Mouse (Mus musculus): ENCODE results near the gene Gtf2h5. TPM values are rescaled to one million over a fixed set of nuclear protein-coding genes. Genes with fewer than 3 reads are reported as not detected.

Gene Gtf2h5
- polyA plus RNA-seq, 1 experiment from 2014 or later, result 145 TPM

DNA sequence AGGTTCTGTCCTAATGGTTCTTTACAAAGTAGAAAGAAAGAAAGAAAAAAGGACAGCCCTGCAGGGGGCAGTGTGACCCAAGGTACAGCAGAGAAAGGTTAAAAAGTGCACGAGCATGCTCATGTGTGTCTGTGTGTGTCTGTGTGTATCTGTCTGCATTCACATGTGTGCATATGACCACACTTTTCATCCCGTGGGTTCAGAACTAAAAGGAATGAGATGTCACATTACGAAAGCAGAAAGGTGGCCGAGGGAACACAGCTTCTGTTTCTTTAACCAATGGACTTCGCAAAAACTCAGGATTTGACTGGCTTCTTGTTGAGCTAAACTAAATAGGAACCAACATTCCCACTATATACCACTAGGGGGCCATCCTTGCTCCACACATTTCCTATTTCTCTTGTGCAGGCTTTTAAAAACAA, 24.6 kb upstream of the Gtf2h5 start:
- peak; percentile 72 for TF ChIP-seq CTCF (IDR thresholded peaks at IDR 0.05; ENCODE audit: low read depth)
- no peaks in the 10 kb centered on the region for H3K4me1 ChIP-seq (replicated peaks; ENCODE audit: control insufficient read depth, insufficient read depth, low read length)
- no peaks in the 10 kb centered on the region for H3K9me3 ChIP-seq (ENCODE audit: control insufficient read depth)
- H3K36me3 ChIP-seq (ENCODE audit: control insufficient read depth, insufficient read depth), result peaks cover 20% of the 10 kb centered on the region
- no peak overlapping the region for H3K27ac ChIP-seq (ENCODE audit: low read depth, low read length)
- no peak overlapping the region for H3K4me3 ChIP-seq (ENCODE audit: low read depth, low read length)
- WGBS, result 27% methylated on average over 5 of the region's 5 CpGs
- no peak overlapping the region for H3K9ac ChIP-seq (ENCODE audit: low read depth, low read length)
- no peak for ATAC-seq
- no peaks in the 10 kb centered on the region for H3K27me3 ChIP-seq (replicated peaks; ENCODE audit: control insufficient read depth, insufficient read depth, low read length)
- H3K4me2 ChIP-seq (replicated peaks; ENCODE audit: low read depth), result no peak overlapping the region

DNA sequence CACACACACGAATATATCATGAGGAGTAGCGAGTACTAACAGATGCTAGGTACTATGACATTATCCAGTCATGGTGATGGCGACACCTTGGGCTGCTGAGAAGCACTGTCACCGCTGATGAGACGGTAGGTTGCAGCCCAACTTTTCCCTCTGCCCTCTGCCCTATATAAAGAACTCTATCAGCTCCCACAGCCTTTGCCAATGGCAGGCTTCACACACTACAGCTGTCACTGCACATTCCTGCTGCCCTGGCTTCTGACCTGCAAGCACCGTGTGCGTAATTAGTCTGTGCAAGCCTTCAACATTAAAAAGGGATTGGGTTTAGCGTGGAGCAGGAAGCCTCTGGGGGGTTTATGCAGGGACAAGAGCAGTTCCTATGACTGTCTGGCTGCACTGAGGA, 16.8 kb upstream of the Gtf2h5 start:
- no peak for ATAC-seq
- H3K4me1 ChIP-seq (replicated peaks; ENCODE audit: control insufficient read depth, insufficient read depth, low read length), result no peaks in the 10 kb centered on the region
- H3K9ac ChIP-seq (ENCODE audit: low read depth, low read length), result no peak overlapping the region
- no peak for TF ChIP-seq CTCF (IDR thresholded peaks at IDR 0.05; ENCODE audit: low read depth)
- WGBS, result 89% methylated on average over 8 of the region's 8 CpGs
- H3K4me3 ChIP-seq (ENCODE audit: low read depth, low read length), result no peak overlapping the region
- H3K36me3 ChIP-seq (ENCODE audit: control insufficient read depth, insufficient read depth), result peaks cover 56% of the 10 kb centered on the region
- no peak overlapping the region for H3K4me2 ChIP-seq (replicated peaks; ENCODE audit: low read depth)
- H3K27ac ChIP-seq (ENCODE audit: low read depth, low read length), result no peak overlapping the region
- H3K27me3 ChIP-seq (replicated peaks; ENCODE audit: control insufficient read depth, insufficient read depth, low read length), result no peaks in the 10 kb centered on the region
- no peaks in the 10 kb centered on the region for H3K9me3 ChIP-seq (ENCODE audit: control insufficient read depth)

DNA sequence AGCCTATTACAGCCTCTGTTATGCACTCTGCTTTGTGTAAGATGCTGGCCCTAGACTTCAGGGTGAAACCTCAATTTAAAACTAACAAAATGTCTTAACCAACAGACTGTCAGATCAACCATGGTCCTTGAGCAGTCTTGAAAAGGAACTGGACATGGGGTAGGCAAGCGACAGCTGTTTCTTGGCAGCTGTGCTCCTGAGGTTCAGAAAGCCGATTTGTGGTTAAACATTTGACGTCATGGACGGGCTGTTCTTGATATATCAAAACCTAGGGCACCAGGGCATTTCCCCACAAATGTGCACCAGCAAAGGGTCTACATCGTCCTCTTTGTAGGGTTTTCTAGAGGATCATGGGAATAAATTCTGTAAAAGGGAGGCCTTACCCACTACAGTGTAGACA, 16.1 kb upstream of the Gtf2h5 start:
- Histone ChIP-seq H3K27ac (ENCODE audit: low read depth, low read length) (no peak overlapping the region), H3K4me3 (ENCODE audit: low read depth, low read length) (no peak overlapping the region), H3K27me3 (replicated peaks; ENCODE audit: control insufficient read depth, insufficient read depth, low read length) (no peaks in the 10 kb centered on the region), H3K4me2 (replicated peaks; ENCODE audit: low read depth) (no peak overlapping the region), H3K36me3 (ENCODE audit: control insufficient read depth, insufficient read depth) (peaks cover 55% of the 10 kb centered on the region), H3K4me1 (replicated peaks; ENCODE audit: control insufficient read depth, insufficient read depth, low read length) (no peaks in the 10 kb centered on the region), H3K9ac (ENCODE audit: low read depth, low read length) (no peak overlapping the region), H3K9me3 (ENCODE audit: control insufficient read depth) (no peaks in the 10 kb centered on the region)
- WGBS, result 82% methylated on average over 5 of the region's 5 CpGs
- no peak for TF ChIP-seq CTCF (IDR thresholded peaks at IDR 0.05; ENCODE audit: low read depth)
- no peak for ATAC-seq

DNA sequence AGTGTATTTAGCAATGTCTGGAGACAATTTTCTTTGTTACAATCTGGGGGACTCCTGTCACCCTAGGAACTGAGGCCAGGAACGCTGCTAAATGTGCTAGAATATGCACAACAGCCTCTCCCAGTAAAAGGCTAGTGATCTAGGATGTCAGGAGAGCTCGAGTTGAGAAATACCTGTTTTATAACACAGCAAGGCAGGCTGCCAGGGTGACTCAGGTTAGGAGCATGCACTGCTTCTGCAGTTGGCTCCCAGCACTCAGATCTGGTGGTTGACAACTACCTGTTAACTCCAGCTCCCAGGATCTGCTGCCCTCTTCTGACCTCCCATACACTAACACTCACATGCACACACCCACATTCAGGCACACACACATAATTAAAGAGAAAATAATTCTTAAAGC, 13.6 kb upstream of the Gtf2h5 start:
- no peak overlapping the region for H3K9ac ChIP-seq (ENCODE audit: low read depth, low read length)
- peaks cover 56% of the 10 kb centered on the region for H3K36me3 ChIP-seq (ENCODE audit: control insufficient read depth, insufficient read depth)
- H3K4me1 ChIP-seq (replicated peaks; ENCODE audit: control insufficient read depth, insufficient read depth, low read length), result no peaks in the 10 kb centered on the region
- WGBS, result 81% methylated on average over 2 of the region's 2 CpGs
- no peak overlapping the region for H3K4me3 ChIP-seq (ENCODE audit: low read depth, low read length)
- no peaks in the 10 kb centered on the region for H3K9me3 ChIP-seq (ENCODE audit: control insufficient read depth)
- no peak overlapping the region for H3K4me2 ChIP-seq (replicated peaks; ENCODE audit: low read depth)
- no peak for TF ChIP-seq CTCF (IDR thresholded peaks at IDR 0.05; ENCODE audit: low read depth)
- H3K27me3 ChIP-seq (replicated peaks; ENCODE audit: control insufficient read depth, insufficient read depth, low read length), result no peaks in the 10 kb centered on the region
- H3K27ac ChIP-seq (ENCODE audit: low read depth, low read length), result no peak overlapping the region; the same call in 1 of the 2 replicates
- ATAC-seq, result no peak

DNA sequence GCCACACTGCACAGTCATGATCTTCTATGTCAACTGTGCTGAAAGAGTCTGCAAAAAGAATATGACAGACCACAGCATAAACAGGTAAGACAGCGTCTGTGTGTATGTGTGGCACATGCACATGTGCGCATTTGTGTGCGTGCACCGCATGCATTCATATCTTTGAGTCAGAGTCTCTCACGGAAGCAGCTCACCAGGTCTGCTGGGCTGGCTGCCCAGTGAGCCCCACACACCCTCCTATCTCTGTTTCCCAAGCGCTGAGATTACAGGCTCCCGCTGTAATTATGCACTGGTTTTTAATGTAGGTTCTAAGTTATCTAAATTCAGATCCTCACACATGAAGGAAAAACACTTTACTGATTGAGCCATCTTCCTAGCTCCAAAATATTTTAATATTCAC, 12.0 kb upstream of the Gtf2h5 start:
- H3K27ac ChIP-seq (ENCODE audit: low read depth, low read length), result no peak overlapping the region
- no peaks in the 10 kb centered on the region for H3K4me1 ChIP-seq (replicated peaks; ENCODE audit: control insufficient read depth, insufficient read depth, low read length)
- TF ChIP-seq CTCF (IDR thresholded peaks at IDR 0.05; ENCODE audit: low read depth), result no peak
- no peak overlapping the region for H3K4me2 ChIP-seq (replicated peaks; ENCODE audit: low read depth)
- WGBS, result 93% methylated on average over 7 of the region's 7 CpGs
- ATAC-seq, result no peak
- peaks cover 69% of the 10 kb centered on the region for H3K36me3 ChIP-seq (ENCODE audit: control insufficient read depth, insufficient read depth)
- H3K4me3 ChIP-seq (ENCODE audit: low read depth, low read length), result no peak overlapping the region
- no peaks in the 10 kb centered on the region for H3K9me3 ChIP-seq (ENCODE audit: control insufficient read depth)
- no peaks in the 10 kb centered on the region for H3K27me3 ChIP-seq (replicated peaks; ENCODE audit: control insufficient read depth, insufficient read depth, low read length)
- no peak overlapping the region for H3K9ac ChIP-seq (ENCODE audit: low read depth, low read length)

DNA sequence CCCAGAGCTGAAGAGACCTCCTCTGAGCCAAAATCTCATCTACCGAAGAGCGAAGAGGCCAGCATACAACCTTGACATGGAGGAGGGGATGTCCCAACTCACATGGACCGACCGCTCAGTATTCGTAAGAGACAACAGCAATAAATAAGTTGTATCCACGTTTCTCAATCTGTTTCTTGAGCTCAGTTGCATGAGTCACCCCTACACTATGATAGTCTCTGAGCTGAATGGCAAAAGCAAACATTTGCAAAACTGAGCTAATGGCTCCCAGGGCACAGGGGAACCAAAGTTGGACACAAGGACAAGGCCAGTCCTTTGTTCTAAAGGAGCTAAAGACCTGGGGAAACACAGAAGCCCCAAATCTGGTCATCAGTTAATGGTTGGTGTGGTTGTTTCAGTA, 9.7 kb upstream of the Gtf2h5 start:
- no peaks in the 10 kb centered on the region for H3K4me1 ChIP-seq (replicated peaks; ENCODE audit: control insufficient read depth, insufficient read depth, low read length)
- no peak overlapping the region for H3K9ac ChIP-seq (ENCODE audit: low read depth, low read length)
- WGBS, result 79% methylated on average over 6 of the region's 6 CpGs
- no peak overlapping the region for H3K4me3 ChIP-seq (ENCODE audit: low read depth, low read length)
- no peaks in the 10 kb centered on the region for H3K27me3 ChIP-seq (replicated peaks; ENCODE audit: control insufficient read depth, insufficient read depth, low read length)
- peaks cover 64% of the 10 kb centered on the region for H3K36me3 ChIP-seq (ENCODE audit: control insufficient read depth, insufficient read depth)
- ATAC-seq, result no peak
- no peak overlapping the region for H3K27ac ChIP-seq (ENCODE audit: low read depth, low read length)
- TF ChIP-seq CTCF (IDR thresholded peaks at IDR 0.05; ENCODE audit: low read depth), result no peak
- H3K4me2 ChIP-seq (replicated peaks; ENCODE audit: low read depth), result no peak overlapping the region
- no peaks in the 10 kb centered on the region for H3K9me3 ChIP-seq (ENCODE audit: control insufficient read depth)

DNA sequence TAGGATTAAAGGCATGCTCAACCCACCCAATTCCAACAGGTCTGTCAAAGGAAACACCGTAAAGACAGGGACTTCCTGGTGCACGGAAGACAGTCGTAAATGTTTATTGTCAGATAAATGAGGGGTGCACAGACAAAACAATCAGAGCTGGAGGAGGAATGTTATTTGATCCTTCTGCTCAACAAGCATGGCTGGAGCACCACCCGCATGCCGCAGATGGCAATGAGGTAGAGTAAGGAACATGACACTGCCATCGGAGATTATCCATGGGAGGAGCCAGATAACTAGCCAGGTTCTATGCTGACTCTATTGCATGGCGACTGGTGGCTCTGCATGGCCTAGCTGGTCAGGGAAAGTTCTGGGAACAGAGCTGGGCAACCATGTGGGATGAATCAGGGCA, 6.2 kb upstream of the Gtf2h5 start:
- 0 out of 2 replicates have a peak, but pooled peaks cover under 1% of the 10 kb centered on the region for H3K4me1 ChIP-seq (replicated peaks; ENCODE audit: control insufficient read depth, insufficient read depth, low read length)
- WGBS, result 29% methylated on average over 7 of the region's 7 CpGs
- ATAC-seq, result peak; percentile 20; the same call in 1 of the 2 replicates
- peaks cover 41% of the 10 kb centered on the region for H3K36me3 ChIP-seq (ENCODE audit: control insufficient read depth, insufficient read depth)
- no peak overlapping the region for H3K27ac ChIP-seq (ENCODE audit: low read depth, low read length)
- H3K4me2 ChIP-seq (replicated peaks; ENCODE audit: low read depth), result no peak overlapping the region
- H3K4me3 ChIP-seq (ENCODE audit: low read depth, low read length), result no peak overlapping the region
- H3K9me3 ChIP-seq (ENCODE audit: control insufficient read depth), result no peaks in the 10 kb centered on the region
- no peak overlapping the region for H3K9ac ChIP-seq (ENCODE audit: low read depth, low read length)
- no peaks in the 10 kb centered on the region for H3K27me3 ChIP-seq (replicated peaks; ENCODE audit: control insufficient read depth, insufficient read depth, low read length)
- TF ChIP-seq CTCF (IDR thresholded peaks at IDR 0.05; ENCODE audit: low read depth), result no peak
